Comparison of ENCODE assay signal across 20 mouse cellular contexts in genomic region chr11:94576361-94576760, GRCm38 (mm10). TPM values are rescaled to one million over a fixed set of nuclear protein-coding genes. Genes with fewer than 3 reads are reported as not detected.
DNase-seq lines count a peak whose midpoint lies in the region; ATAC-seq and TF ChIP-seq lines count a peak whose summit lies in the region.
"Had no signal": no experiment of that assay in that cellular context is flagged by ENCODE, and none has a peak within 500 bp of the region (broad histone marks: within the 10 kb centered on the region; RNA-seq: fewer than 3 reads in every experiment).

No protein-coding gene starts in this region.

- no peaks in the 10 kb centered on the region for H3K27me3 ChIP-seq in kidney, embryonic 14.5 days (ENCODE audit: control insufficient read depth, insufficient read depth, low read length)
- no peaks in the 10 kb centered on the region for H3K27me3 ChIP-seq in lung, postnatal 0 days (replicated peaks; ENCODE audit: insufficient read depth, low read length)
- H3K27me3 ChIP-seq: hindbrain, embryonic 15.5 days; intestine, embryonic 15.5 days; liver, embryonic 12.5 days; megakaryocyte, embryonic 14.5 days; midbrain, embryonic 13.5 days had no signal

- H3K4me1 ChIP-seq in kidney, embryonic 14.5 days (ENCODE audit: control insufficient read depth, insufficient read depth, low read length) = no peaks in the 10 kb centered on the region
- no peaks in the 10 kb centered on the region for H3K4me1 ChIP-seq in lung, postnatal 0 days (ENCODE audit: insufficient read depth, low read depth, low read length)
- H3K4me1 ChIP-seq: hindbrain, embryonic 15.5 days; intestine, embryonic 15.5 days; liver, embryonic 12.5 days; midbrain, embryonic 13.5 days had no signal

- no peak overlapping the region for H3K9ac ChIP-seq in kidney, embryonic 14.5 days (ENCODE audit: low read depth, low read length)
- no peak overlapping the region for H3K9ac ChIP-seq in lung, postnatal 0 days (replicated peaks; ENCODE audit: low read depth)
- H3K9ac ChIP-seq: forebrain, postnatal 0 days; hindbrain, embryonic 15.5 days; intestine, embryonic 15.5 days; liver, embryonic 12.5 days; midbrain, embryonic 13.5 days had no signal

- no peak overlapping the region for H3K4me2 ChIP-seq in kidney, embryonic 14.5 days (replicated peaks; ENCODE audit: low read depth, low read length)
- no peak overlapping the region for H3K4me2 ChIP-seq in lung, postnatal 0 days (replicated peaks; ENCODE audit: low read depth, low read length)
- H3K4me2 ChIP-seq: hindbrain, embryonic 15.5 days; intestine, embryonic 15.5 days; liver, embryonic 12.5 days; midbrain, embryonic 13.5 days had no signal

- no peak overlapping the region for H3K4me3 ChIP-seq in kidney, embryonic 14.5 days (ENCODE audit: low read length)
- H3K4me3 ChIP-seq in lung, postnatal 0 days (ENCODE audit: low read depth, low read length) = no peak overlapping the region
- H3K4me3 ChIP-seq: forebrain, embryonic 10.5 days; gastrocnemius, adult 2 months; heart, embryonic 10.5 days; hindbrain, embryonic 15.5 days; intestine, embryonic 15.5 days; liver, embryonic 12.5 days; megakaryocyte, embryonic 14.5 days; midbrain, embryonic 13.5 days had no signal

- TF ChIP-seq EP300 in lung, postnatal 0 days (IDR thresholded peaks at IDR 0.05) = no peak

- ATAC-seq in kidney, embryonic 14.5 days (ENCODE audit: low FRiP score, low TSS enrichment) = no peak
- no peak for ATAC-seq in lung, postnatal 0 days
- ATAC-seq: forebrain, postnatal 0 days; intestine, embryonic 15.5 days; liver, embryonic 12.5 days; midbrain, embryonic 13.5 days had no signal

- 83% methylated on average over 9 of the region's 9 CpGs for WGBS in kidney, embryonic 14.5 days
- WGBS in lung, postnatal 0 days = 88% methylated on average over 9 of the region's 9 CpGs

- TF ChIP-seq CTCF in lung, postnatal 0 days (IDR thresholded peaks at IDR 0.05) = no peak

- H3K36me3 ChIP-seq in kidney, embryonic 14.5 days (ENCODE audit: control insufficient read depth, insufficient read depth, low read length) = peaks cover 6% of the 10 kb centered on the region; the same call in 1 of the 2 replicates
- no peaks in the 10 kb centered on the region for H3K36me3 ChIP-seq in lung, postnatal 0 days (ENCODE audit: insufficient read depth, low read length)
- H3K36me3 ChIP-seq: hindbrain, embryonic 15.5 days; intestine, embryonic 15.5 days; liver, embryonic 12.5 days; midbrain, embryonic 13.5 days had no signal

- no peaks in the 10 kb centered on the region for H3K9me3 ChIP-seq in kidney, embryonic 14.5 days (ENCODE audit: control insufficient read depth, low read length)
- no peaks in the 10 kb centered on the region for H3K9me3 ChIP-seq in lung, postnatal 0 days (ENCODE audit: low read length)
- H3K9me3 ChIP-seq: forebrain, embryonic 10.5 days; heart, embryonic 10.5 days; hindbrain, embryonic 15.5 days; intestine, embryonic 15.5 days; liver, embryonic 12.5 days; megakaryocyte, embryonic 14.5 days; midbrain, embryonic 13.5 days had no signal

- H3K27ac ChIP-seq in kidney, embryonic 14.5 days (ENCODE audit: low read depth, low read length) = no peak overlapping the region
- H3K27ac ChIP-seq in lung, postnatal 0 days (ENCODE audit: low read length) = no peak overlapping the region
- H3K27ac ChIP-seq: forebrain, embryonic 10.5 days; gastrocnemius, adult 2 months; heart, embryonic 10.5 days; hindbrain, embryonic 15.5 days; intestine, embryonic 15.5 days; liver, embryonic 12.5 days; midbrain, embryonic 13.5 days had no signal

- DNase-seq in kidney, adult 18-20 months = peak; percentile 63
- peak; percentile 30 for DNase-seq in cerebellum, adult 9-10 months
- peak; percentile 72 to 82 for DNase-seq in cerebellum, postnatal 14 days
- peak; percentile 63 for DNase-seq in kidney, postnatal 14 days
- no peak for DNase-seq in gastrocnemius, adult 18-20 months (ENCODE audit: low spot score)
- DNase-seq in lung, postnatal 0 days (ENCODE audit: low spot score) = no peak
- DNase-seq: adrenal gland, adult 2 months; forebrain, postnatal 0 days; gastrocnemius, adult 2 months; lung, adult 18-20 months; right cerebral cortex, postnatal 14 days had no signal

RNA-seq across cellular contexts. Expression of gene Chad, which starts 11.5 kb away (rescaled TPM):
- 0.14 TPM in 1 of 2 replicates, not detected in the other for polyA plus RNA-seq in kidney, embryonic 14.5 days (2014; fragmentation: Nextera tagmentation; extraction: Ambion mirVana)
- 10 to 100 TPM; 12.6 to 25.2 TPM for total RNA-seq in gastrocnemius, adult 18-20 months (2021)
- 23.9 and 29.0 TPM in 2 replicates for polyA plus RNA-seq in lung, postnatal 0 days (2015; fragmentation: Nextera tagmentation; extraction: Ambion mirVana)
- total RNA-seq: adrenal gland, adult 2 months; forebrain, postnatal 0 days had no signal
- polyA plus RNA-seq: liver, embryonic 12.5 days had no signal

RNA-seq across cellular contexts. Expression of gene Acsf2, which starts 25.3 kb away (rescaled TPM):
- polyA plus RNA-seq in kidney, embryonic 14.5 days (2014; fragmentation: Nextera tagmentation; extraction: Ambion mirVana) = 9.1 and 11.5 TPM in 2 replicates
- total RNA-seq in gastrocnemius, adult 18-20 months (2021) = 1 to 10 TPM; 1.6 to 2.1 TPM
- polyA plus RNA-seq in lung, postnatal 0 days (2015; fragmentation: Nextera tagmentation; extraction: Ambion mirVana) = 3.2 and 3.4 TPM in 2 replicates

RNA-seq across cellular contexts. Expression of gene Rsad1, which starts 27.3 kb away (rescaled TPM):
- polyA plus RNA-seq in kidney, embryonic 14.5 days (2014; fragmentation: Nextera tagmentation; extraction: Ambion mirVana) = 4.1 and 4.5 TPM in 2 replicates
- 1 to 10 TPM; 2.7 to 3.4 TPM for total RNA-seq in gastrocnemius, adult 18-20 months (2021)
- polyA plus RNA-seq in lung, postnatal 0 days (2015; fragmentation: Nextera tagmentation; extraction: Ambion mirVana) = 1.6 and 2.3 TPM in 2 replicates

RNA-seq across cellular contexts. Expression of gene Lrrc59, which starts 53.2 kb away (rescaled TPM):
- polyA plus RNA-seq in kidney, embryonic 14.5 days (2014; fragmentation: Nextera tagmentation; extraction: Ambion mirVana) = 118 and 197 TPM in 2 replicates
- total RNA-seq in gastrocnemius, adult 18-20 months (2021) = 10 to 100 TPM; 34.8 to 35.3 TPM
- 72.9 and 75.0 TPM in 2 replicates for polyA plus RNA-seq in lung, postnatal 0 days (2015; fragmentation: Nextera tagmentation; extraction: Ambion mirVana)

RNA-seq across cellular contexts. Expression of gene Mycbpap, which starts 54.8 kb away (rescaled TPM):
- polyA plus RNA-seq in kidney, embryonic 14.5 days (2014; fragmentation: Nextera tagmentation; extraction: Ambion mirVana) = 1.6 and 2.6 TPM in 2 replicates
- total RNA-seq in gastrocnemius, adult 18-20 months (2021) = not detected
- 3.1 and 4.7 TPM in 2 replicates for polyA plus RNA-seq in lung, postnatal 0 days (2015; fragmentation: Nextera tagmentation; extraction: Ambion mirVana)
- total RNA-seq: gastrocnemius, adult 2 months had no signal
- polyA plus RNA-seq: C2C12 had no signal

Comparison
In these comparisons a context has a peak if more than half of its experiments do, and no peak if none do; other contexts are left out.
1. DNase-seq: peak in kidney, adult 18-20 months (single experiment), cerebellum, adult 9-10 months (single experiment), cerebellum, postnatal 14 days (2 of 2) and kidney, postnatal 14 days (single experiment); none in gastrocnemius, adult 18-20 months (single experiment) and lung, postnatal 0 days (single experiment).
2. RNA of gene Chad, which starts 11.5 kb away (polyA plus RNA-seq): 23.9 to 29.0 TPM in lung, postnatal 0 days; 0.14 TPM in kidney, embryonic 14.5 days; every median in the first group is over 10 times any median in the second.